Mouse (Mus musculus) T-helper 1 cell (primary cell): ENCODE results near the gene Cd274.
"Not testable (repeated sequence)": the region's sequence is repeated elsewhere in the genome, so short reads cannot be mapped to it uniquely, and the experiment has no call there.

Experiments used
- in situ Hi-C: fragments of 300-600 bp; cut with MboI, MseI; formaldehyde crosslinking; loops from one replicate; pipeline ENCODE4 v1.15.1; 2025; ENCODE audit warnings: high pct_unique_total_duplicates

The Cd274 gene

DNA sequence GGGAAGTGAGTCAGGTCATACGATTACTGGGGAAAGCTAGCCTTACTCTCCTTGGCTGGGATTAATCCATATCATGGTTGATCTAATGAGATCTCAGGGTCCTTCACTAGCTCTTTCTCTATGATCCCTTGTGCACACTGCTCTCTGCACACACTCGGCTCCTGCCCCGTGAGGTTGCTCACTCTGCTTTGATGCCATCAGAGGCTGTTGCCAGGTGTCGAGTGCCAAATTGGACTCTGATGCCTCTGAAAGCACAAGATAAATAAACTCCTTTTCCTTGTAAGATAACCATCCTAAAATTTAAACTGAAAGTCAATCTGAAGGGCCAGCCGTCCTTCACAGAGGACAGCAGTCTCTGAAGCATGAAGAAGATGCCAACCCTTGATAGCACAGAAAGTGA is 23.2 kb downstream of the Cd274 start:
- in situ Hi-C loops, result loop anchor here (5.0 kb wide), 1 partner anchor 57 kb away; no protein-coding TSS in a partner anchor

- in situ Hi-C loops, result loop anchor here (5.0 kb wide), 1 partner anchor 56 kb away; no protein-coding TSS in a partner anchor
Measured at GRCm38 (mm10) chr19:29391279-29391678, 24.0 kb downstream of the Cd274 start.

GRCm38 (mm10) chr19:29393333-29393732 is 26.1 kb downstream of the Cd274 start:
- in situ Hi-C loops, result loop anchor here (5.0 kb wide), 1 partner anchor 54 kb away; no protein-coding TSS in a partner anchor

- in situ Hi-C loops, result loop anchor here (5.0 kb wide), 1 partner anchor 53 kb away; no protein-coding TSS in a partner anchor
Measured at GRCm38 (mm10) chr19:29394721-29395120, 27.5 kb downstream of the Cd274 start.

DNA sequence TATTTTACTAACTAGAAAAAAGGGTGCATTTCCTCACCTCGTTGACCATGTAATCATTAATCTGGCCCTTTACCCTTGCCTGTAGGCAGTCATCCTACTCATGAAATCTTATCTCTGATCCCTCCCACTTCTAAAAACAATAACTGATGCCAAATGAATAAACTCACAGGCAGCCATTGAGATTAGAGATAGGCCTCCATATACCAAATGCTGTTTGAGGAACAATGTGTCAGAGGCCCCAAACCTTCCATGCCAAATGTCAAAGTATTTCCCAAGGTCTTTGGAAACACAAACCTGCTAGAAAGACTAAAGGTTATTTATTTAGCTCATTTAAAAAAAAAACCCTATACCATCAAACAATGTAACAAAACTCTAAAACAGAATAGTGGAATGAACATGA is 29.1 kb downstream of the Cd274 start:
- in situ Hi-C loops, result no loop called here

GRCm38 (mm10) chr19:29399786-29400185 is 32.5 kb downstream of the Cd274 start:
- in situ Hi-C loops, result no loop called here

DNA sequence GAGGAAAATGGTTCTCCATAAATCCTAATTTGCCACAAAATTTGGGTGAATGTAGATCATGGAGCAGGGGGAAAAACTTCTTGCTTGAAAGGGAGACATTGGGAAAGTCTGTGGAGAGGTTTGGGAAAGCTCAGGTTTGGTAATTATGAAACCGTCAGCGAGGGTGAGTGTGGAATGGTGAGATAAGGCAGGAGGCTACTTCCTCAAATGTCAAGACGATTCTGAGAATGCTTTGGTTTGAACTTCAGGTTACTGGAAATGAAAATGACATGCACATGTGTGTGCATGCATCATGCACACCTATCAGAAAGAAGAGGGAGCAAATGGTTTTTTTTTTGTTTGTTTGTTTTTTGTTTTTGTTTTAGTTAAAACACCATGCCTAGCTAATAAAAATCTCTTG is 33.2 kb downstream of the Cd274 start:
- in situ Hi-C loops, result no loop called here

GRCm38 (mm10) chr19:29402621-29403020 is 35.4 kb downstream of the Cd274 start:
- in situ Hi-C loops, result no loop called here

DNA sequence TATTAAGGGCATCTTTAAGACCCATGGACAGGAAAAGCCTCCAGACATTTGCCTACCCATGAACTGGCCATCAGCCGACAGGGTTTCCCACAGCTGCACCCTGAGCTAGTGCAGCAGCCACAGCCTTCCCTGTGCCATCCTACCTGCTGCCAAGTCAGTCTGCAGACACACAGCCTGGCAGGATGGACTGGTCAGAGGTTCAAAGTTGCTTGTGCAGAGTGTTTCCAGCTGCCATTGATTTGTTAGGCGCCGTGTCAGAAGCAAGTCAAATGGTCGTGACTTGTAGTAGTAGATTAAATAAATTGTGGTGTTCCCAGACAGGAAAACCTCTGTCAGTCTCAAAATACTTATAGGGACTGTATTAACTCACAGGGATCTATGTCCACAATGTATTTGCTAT is 36.0 kb downstream of the Cd274 start:
- in situ Hi-C loops, result no loop called here

- in situ Hi-C loops, result no loop called here
Measured at GRCm38 (mm10) chr19:29405388-29405787, 38.1 kb downstream of the Cd274 start.

DNA sequence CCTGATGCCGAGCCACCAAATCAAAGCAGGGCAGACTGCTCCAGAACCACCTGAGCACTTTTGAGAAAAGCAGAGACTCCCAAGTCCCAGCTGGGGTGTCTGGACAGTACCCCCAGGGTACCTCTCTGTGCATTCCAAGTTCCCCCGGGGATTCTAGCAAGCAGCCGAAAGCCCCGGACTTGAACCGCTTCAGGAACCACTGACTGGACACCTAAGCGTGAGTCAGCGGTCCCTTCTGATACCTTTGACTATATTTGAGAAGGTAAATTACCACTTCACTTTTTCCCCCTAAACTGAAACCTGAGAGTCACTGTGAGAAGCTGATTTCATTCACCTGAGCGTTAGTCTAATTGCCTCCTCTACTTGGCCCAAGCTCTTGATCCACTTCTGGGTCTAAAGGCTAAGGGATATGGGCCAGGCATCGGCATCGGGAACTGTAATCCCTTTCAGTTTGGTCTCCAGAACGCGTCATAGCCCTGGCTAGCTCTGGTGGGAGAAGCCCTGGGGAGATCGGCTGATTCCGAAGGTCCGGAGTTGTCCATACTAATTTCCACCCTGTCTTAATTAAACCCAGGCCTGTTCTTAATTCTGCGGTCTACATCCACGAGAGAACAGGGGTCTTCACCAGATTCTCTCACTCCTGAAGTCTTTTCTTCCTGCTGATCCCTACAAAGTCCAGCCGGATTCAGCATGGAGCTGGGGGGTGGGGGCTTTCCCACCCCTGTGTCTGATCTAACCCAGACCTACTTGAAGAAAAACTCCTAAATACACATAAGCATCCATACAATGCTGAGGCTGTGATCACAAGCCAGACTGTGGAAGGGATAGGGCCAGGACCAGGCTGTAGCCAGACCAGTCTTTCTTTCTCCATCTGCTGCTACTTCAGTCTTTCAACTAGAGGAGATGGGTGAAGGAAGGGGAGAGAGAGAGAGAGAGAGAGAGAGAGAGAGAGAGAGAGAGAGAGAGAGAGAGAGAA is 39.1 kb downstream of the Cd274 start:
- in situ Hi-C loops, result no loop called here

DNA sequence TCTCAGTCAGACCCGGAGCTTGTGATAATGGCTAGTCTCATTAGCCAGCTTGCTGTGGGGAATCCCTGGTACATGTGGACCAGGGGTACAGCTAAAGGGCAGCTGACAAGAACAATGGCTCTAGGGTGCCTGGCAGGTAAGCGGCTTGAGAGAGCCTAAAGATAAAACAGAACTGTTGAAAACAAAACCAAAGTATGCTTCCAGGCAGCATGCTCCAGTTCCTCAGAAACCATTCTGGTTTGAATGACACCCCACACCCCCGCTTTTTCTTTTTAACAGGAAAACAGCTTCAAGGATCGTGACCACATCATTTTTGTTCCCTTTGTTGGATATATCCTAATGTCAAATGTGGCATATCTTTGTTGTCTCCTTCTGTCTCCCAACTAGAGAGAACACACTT is 43.4 kb downstream of the Cd274 start, which contains the start of gene Pdcd1lg2:
Gene Pdcd1lg2, plus strand, starts transcription at position 301 of the 400 bp plus-strand sequence.
- in situ Hi-C loops, result no loop called here

- in situ Hi-C loops, result no loop called here
Measured at GRCm38 (mm10) chr19:29412476-29413420, 45.5 kb downstream of the Cd274 start.

DNA sequence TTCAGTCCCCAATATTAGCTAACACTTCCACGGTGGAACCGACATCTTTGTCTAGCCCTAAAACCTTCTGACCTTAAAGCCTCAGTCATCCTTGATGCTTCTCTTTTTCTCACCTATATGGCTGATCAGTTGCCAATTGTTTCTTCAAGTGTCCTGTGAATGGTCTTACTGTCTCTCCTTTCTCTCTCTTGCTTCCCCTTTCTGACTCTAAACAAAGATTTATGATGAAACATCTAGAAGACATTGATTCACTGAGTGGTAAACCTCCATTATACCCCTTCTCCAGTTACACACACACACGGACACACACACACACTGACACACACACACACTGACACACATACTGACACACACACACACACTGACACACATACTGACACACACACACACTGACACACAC is 47.3 kb downstream of the Cd274 start:
- in situ Hi-C loops, result no loop called here

DNA sequence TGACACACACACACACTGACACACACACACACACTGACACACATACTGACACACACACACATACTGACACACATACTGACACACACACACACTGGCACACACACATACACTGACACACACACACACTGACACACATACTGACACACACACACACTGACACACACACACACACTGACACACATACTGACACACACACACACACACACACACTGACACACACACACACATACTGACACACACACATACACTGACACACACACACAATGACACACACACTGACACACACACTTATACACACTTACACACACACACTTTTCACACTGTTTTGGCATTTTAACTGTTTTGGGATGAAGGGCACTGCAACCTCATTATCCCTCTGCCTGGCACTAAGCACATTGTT is 47.7 kb downstream of the Cd274 start:
- in situ Hi-C loops, result not testable (repeated sequence)

DNA sequence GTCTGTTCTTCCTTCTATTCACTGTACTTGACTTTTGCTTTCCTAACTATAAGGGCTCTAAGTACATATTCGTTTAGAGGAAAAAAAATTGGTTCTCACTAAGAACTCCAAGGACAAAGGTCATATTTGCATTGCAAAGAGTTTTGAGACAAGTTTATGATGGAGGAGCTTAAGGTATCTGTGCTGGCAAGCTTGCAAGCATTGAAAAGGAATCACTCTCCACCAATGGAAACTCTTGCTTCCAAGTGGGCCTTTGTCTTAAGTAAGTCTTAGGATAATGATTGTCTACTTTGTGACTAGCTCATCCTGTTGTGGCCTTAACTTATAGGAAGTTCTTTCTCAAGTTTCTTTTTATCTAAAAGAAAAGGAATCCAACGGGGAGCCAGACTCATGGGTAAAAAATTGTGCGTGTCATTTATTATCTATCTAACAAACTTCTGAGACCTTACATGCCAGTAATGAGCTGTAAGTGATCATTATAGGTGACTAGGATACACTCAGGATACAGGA is 49.2 kb downstream of the Cd274 start:
- in situ Hi-C loops, result no loop called here

DNA sequence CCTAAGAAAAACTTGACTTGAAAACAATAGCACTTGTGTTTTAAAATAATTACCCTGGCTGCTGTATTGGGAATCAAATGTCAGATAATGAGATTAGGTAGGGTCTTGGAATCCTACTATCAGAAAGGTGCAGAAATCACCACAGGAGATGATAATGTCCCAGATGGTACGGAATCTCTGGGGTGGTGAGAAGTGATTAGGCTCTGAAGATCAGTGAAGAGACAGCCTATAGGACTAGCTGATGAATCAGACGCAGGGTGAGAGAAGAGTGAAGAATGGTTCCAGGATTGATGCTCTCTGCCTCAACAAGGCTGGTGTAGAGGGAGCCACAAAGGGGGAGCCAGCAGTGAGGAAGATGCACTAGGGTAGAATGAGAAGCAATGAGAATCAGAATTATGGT is 49.9 kb downstream of the Cd274 start:
- in situ Hi-C loops, result no loop called here

- in situ Hi-C loops, result no loop called here
Measured at GRCm38 (mm10) chr19:29417894-29418293, 50.6 kb downstream of the Cd274 start.

DNA sequence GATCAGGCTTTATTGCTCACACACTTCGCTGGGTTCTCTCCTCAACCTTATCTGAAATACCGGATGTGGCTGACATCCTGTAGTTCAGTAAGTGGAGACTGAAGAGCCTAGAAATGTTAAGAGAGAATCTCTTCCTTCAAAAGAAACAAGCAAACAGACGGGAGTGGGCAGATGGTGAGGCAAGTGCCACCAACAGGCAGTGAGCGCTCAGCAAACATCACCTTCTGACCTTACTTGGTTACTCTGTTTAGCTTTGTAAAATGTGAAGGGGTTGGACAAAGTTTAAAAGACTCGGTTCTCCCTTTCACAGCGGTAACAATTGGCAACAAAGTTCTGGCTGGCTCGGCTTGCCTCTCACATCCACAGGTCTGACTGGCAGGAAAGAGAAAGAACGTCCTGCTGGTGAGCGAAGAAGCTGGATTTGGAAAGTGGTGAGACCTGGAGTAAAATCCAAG is 51.4 kb downstream of the Cd274 start:
- in situ Hi-C loops, result no loop called here

- in situ Hi-C loops, result no loop called here
Measured at GRCm38 (mm10) chr19:29419506-29419905, 52.3 kb downstream of the Cd274 start.

DNA sequence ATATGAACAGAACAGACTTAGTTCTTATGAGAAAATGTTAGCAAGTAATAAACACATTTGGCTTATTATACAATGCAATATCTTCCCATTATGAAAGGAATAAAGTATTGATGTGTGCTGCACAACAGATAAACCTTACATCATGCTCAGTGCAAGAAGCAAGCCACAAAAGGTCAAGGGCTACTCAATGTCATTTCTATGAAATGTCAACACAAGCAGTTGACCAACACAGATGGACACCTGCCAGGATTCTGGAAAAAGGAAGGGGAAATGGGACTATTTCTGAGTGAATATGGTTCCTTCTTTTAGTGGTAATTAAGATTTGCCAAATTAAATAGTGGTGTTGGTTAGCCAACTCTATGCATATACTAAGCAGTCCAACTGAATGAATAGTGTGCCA is 52.7 kb downstream of the Cd274 start:
- in situ Hi-C loops, result no loop called here

- in situ Hi-C loops, result no loop called here
Measured at GRCm38 (mm10) chr19:29420397-29420796, 53.1 kb downstream of the Cd274 start.
